Mouse (Mus musculus): ENCODE results near the gene Anxa1. TPM values are rescaled to one million over a fixed set of nuclear protein-coding genes. Genes with fewer than 3 reads are reported as not detected.

Gene Anxa1
- polyA plus RNA-seq, 1 experiment from 2014 or later: 6.8 TPM

- Histone ChIP-seq H3K4me1 (ENCODE audit: control insufficient read depth, insufficient read depth, low read length) (no peaks in the 10 kb centered on the region), H3K27ac (replicated peaks; ENCODE audit: low read depth, low read length) (no peak overlapping the region), H3K27me3 (ENCODE audit: control insufficient read depth, insufficient read depth, low read length) (no peaks in the 10 kb centered on the region), H3K4me2 (ENCODE audit: low read depth, severe bottlenecking) (no peak overlapping the region), H3K9ac (ENCODE audit: low read length) (no peak overlapping the region), H3K4me3 (ENCODE audit: low read depth, low read length) (no peak overlapping the region), H3K36me3 (ENCODE audit: control insufficient read depth, insufficient read depth, low read length) (no peaks in the 10 kb centered on the region), H3K9me3 (ENCODE audit: control insufficient read depth, low read length) (no peaks in the 10 kb centered on the region)
- DNase-seq (ENCODE audit: low spot score) (no peak), ATAC-seq (ENCODE audit: insufficient number of reproducible peaks, low FRiP score, low TSS enrichment, low read depth) (no peak)
- WGBS: 80% methylated on average over 4 of the region's 4 CpGs
Measured at GRCm38 (mm10) chr19:20405015-20405414, 14.3 kb upstream of the Anxa1 start.

GRCm38 (mm10) chr19:20403740-20404139, 13.0 kb upstream of the Anxa1 start:
- Histone ChIP-seq H3K9me3 (ENCODE audit: control insufficient read depth, low read length) (no peaks in the 10 kb centered on the region), H3K27me3 (ENCODE audit: control insufficient read depth, insufficient read depth, low read length) (no peaks in the 10 kb centered on the region), H3K4me1 (ENCODE audit: control insufficient read depth, insufficient read depth, low read length) (no peaks in the 10 kb centered on the region), H3K27ac (replicated peaks; ENCODE audit: low read depth, low read length) (no peak overlapping the region), H3K4me3 (ENCODE audit: low read depth, low read length) (no peak overlapping the region), H3K4me2 (ENCODE audit: low read depth, severe bottlenecking) (no peak overlapping the region), H3K9ac (ENCODE audit: low read length) (no peak overlapping the region), H3K36me3 (ENCODE audit: control insufficient read depth, insufficient read depth, low read length) (no peaks in the 10 kb centered on the region)
- 87% methylated on average over 3 of the region's 3 CpGs for WGBS
- no peak for ATAC-seq (ENCODE audit: insufficient number of reproducible peaks, low FRiP score, low TSS enrichment, low read depth)
- no peak for DNase-seq (ENCODE audit: low spot score)

- WGBS: 90% methylated on average over 1 of the region's 1 CpGs
- ATAC-seq (ENCODE audit: insufficient number of reproducible peaks, low FRiP score, low TSS enrichment, low read depth) (no peak), DNase-seq (ENCODE audit: low spot score) (no peak)
- H3K27me3 ChIP-seq (ENCODE audit: control insufficient read depth, insufficient read depth, low read length): no peaks in the 10 kb centered on the region
- no peaks in the 10 kb centered on the region for H3K4me1 ChIP-seq (ENCODE audit: control insufficient read depth, insufficient read depth, low read length)
- no peaks in the 10 kb centered on the region for H3K36me3 ChIP-seq (ENCODE audit: control insufficient read depth, insufficient read depth, low read length)
- H3K4me3 ChIP-seq (ENCODE audit: low read depth, low read length): no peak overlapping the region
- no peak overlapping the region for H3K27ac ChIP-seq (replicated peaks; ENCODE audit: low read depth, low read length)
- H3K9ac ChIP-seq (ENCODE audit: low read length): no peak overlapping the region
- H3K4me2 ChIP-seq (ENCODE audit: low read depth, severe bottlenecking): no peak overlapping the region
- H3K9me3 ChIP-seq (ENCODE audit: control insufficient read depth, low read length): no peaks in the 10 kb centered on the region
Measured at GRCm38 (mm10) chr19:20403219-20403618, 12.5 kb upstream of the Anxa1 start.

GRCm38 (mm10) chr19:20402516-20403200, 11.9 kb upstream of the Anxa1 start:
- no peak overlapping the region for H3K27ac ChIP-seq (replicated peaks; ENCODE audit: low read depth, low read length)
- H3K27me3 ChIP-seq (ENCODE audit: control insufficient read depth, insufficient read depth, low read length): no peaks in the 10 kb centered on the region
- no peaks in the 10 kb centered on the region for H3K4me1 ChIP-seq (ENCODE audit: control insufficient read depth, insufficient read depth, low read length)
- H3K4me3 ChIP-seq (ENCODE audit: low read depth, low read length): no peak overlapping the region
- no peak for DNase-seq (ENCODE audit: low spot score)
- no peak overlapping the region for H3K9ac ChIP-seq (ENCODE audit: low read length)
- no peak for ATAC-seq (ENCODE audit: insufficient number of reproducible peaks, low FRiP score, low TSS enrichment, low read depth)
- no peaks in the 10 kb centered on the region for H3K9me3 ChIP-seq (ENCODE audit: control insufficient read depth, low read length)
- H3K36me3 ChIP-seq (ENCODE audit: control insufficient read depth, insufficient read depth, low read length): no peaks in the 10 kb centered on the region
- H3K4me2 ChIP-seq (ENCODE audit: low read depth, severe bottlenecking): no peak overlapping the region
- 74% methylated on average over 5 of the region's 5 CpGs for WGBS

- Histone ChIP-seq H3K4me3 (ENCODE audit: low read depth, low read length) (no peak overlapping the region), H3K36me3 (ENCODE audit: control insufficient read depth, insufficient read depth, low read length) (no peaks in the 10 kb centered on the region), H3K27me3 (ENCODE audit: control insufficient read depth, insufficient read depth, low read length) (no peaks in the 10 kb centered on the region), H3K9me3 (ENCODE audit: control insufficient read depth, low read length) (no peaks in the 10 kb centered on the region), H3K4me2 (ENCODE audit: low read depth, severe bottlenecking) (no peak overlapping the region), H3K9ac (ENCODE audit: low read length) (no peak overlapping the region), H3K27ac (replicated peaks; ENCODE audit: low read depth, low read length) (no peak overlapping the region), H3K4me1 (ENCODE audit: control insufficient read depth, insufficient read depth, low read length) (no peaks in the 10 kb centered on the region)
- ATAC-seq (ENCODE audit: insufficient number of reproducible peaks, low FRiP score, low TSS enrichment, low read depth) (no peak), DNase-seq (ENCODE audit: low spot score) (no peak)
- WGBS: 66% methylated on average over 3 of the region's 3 CpGs
Measured at GRCm38 (mm10) chr19:20401961-20402360, 11.2 kb upstream of the Anxa1 start.

- 84% methylated on average over 4 of the region's 4 CpGs for WGBS
- H3K9ac ChIP-seq (ENCODE audit: low read length): no peak overlapping the region
- H3K36me3 ChIP-seq (ENCODE audit: control insufficient read depth, insufficient read depth, low read length): no peaks in the 10 kb centered on the region
- ATAC-seq (ENCODE audit: insufficient number of reproducible peaks, low FRiP score, low TSS enrichment, low read depth) (no peak), DNase-seq (ENCODE audit: low spot score) (no peak)
- H3K4me3 ChIP-seq (ENCODE audit: low read depth, low read length): no peak overlapping the region
- no peak overlapping the region for H3K27ac ChIP-seq (replicated peaks; ENCODE audit: low read depth, low read length)
- no peaks in the 10 kb centered on the region for H3K4me1 ChIP-seq (ENCODE audit: control insufficient read depth, insufficient read depth, low read length)
- H3K4me2 ChIP-seq (ENCODE audit: low read depth, severe bottlenecking): no peak overlapping the region
- no peaks in the 10 kb centered on the region for H3K27me3 ChIP-seq (ENCODE audit: control insufficient read depth, insufficient read depth, low read length)
- no peaks in the 10 kb centered on the region for H3K9me3 ChIP-seq (ENCODE audit: control insufficient read depth, low read length)
Measured at GRCm38 (mm10) chr19:20399187-20399586, 8.4 kb upstream of the Anxa1 start.

GRCm38 (mm10) chr19:20397092-20397491, 6.3 kb upstream of the Anxa1 start:
- H3K27ac ChIP-seq (replicated peaks; ENCODE audit: low read depth, low read length): no peak overlapping the region
- H3K9me3 ChIP-seq (ENCODE audit: control insufficient read depth, low read length): no peaks in the 10 kb centered on the region
- no peak overlapping the region for H3K4me2 ChIP-seq (ENCODE audit: low read depth, severe bottlenecking)
- 91% methylated on average over 1 of the region's 1 CpGs for WGBS
- no peaks in the 10 kb centered on the region for H3K4me1 ChIP-seq (ENCODE audit: control insufficient read depth, insufficient read depth, low read length)
- H3K9ac ChIP-seq (ENCODE audit: low read length): no peak overlapping the region
- H3K4me3 ChIP-seq (ENCODE audit: low read depth, low read length): no peak overlapping the region
- ATAC-seq (ENCODE audit: insufficient number of reproducible peaks, low FRiP score, low TSS enrichment, low read depth): no peak
- no peaks in the 10 kb centered on the region for H3K27me3 ChIP-seq (ENCODE audit: control insufficient read depth, insufficient read depth, low read length)
- no peaks in the 10 kb centered on the region for H3K36me3 ChIP-seq (ENCODE audit: control insufficient read depth, insufficient read depth, low read length)
- DNase-seq (ENCODE audit: low spot score): no peak

GRCm38 (mm10) chr19:20393556-20394274, 3.0 kb upstream of the Anxa1 start:
- ATAC-seq (ENCODE audit: insufficient number of reproducible peaks, low FRiP score, low TSS enrichment, low read depth) (no peak), DNase-seq (ENCODE audit: low spot score) (no peak)
- Histone ChIP-seq H3K4me3 (ENCODE audit: low read depth, low read length) (no peak overlapping the region), H3K27me3 (ENCODE audit: control insufficient read depth, insufficient read depth, low read length) (no peaks in the 10 kb centered on the region), H3K4me1 (ENCODE audit: control insufficient read depth, insufficient read depth, low read length) (no peaks in the 10 kb centered on the region), H3K36me3 (ENCODE audit: control insufficient read depth, insufficient read depth, low read length) (no peaks in the 10 kb centered on the region), H3K4me2 (ENCODE audit: low read depth, severe bottlenecking) (no peak overlapping the region), H3K9me3 (ENCODE audit: control insufficient read depth, low read length) (no peaks in the 10 kb centered on the region), H3K9ac (ENCODE audit: low read length) (no peak overlapping the region), H3K27ac (replicated peaks; ENCODE audit: low read depth, low read length) (no peak overlapping the region)
- 81% methylated on average over 6 of the region's 6 CpGs for WGBS
